Mouse (Mus musculus) thymus, postnatal 10 days (tissue): ENCODE measurements around the gene Cygb.
A peak's percentile ranks its signal among the peaks of the same experiment; 100 is the strongest.
"Not testable (repeated sequence)": the region's sequence is repeated elsewhere in the genome, so short reads cannot be mapped to it uniquely, and the experiment has no call there.

Source experiments
- DNase-seq, 2 experiments: peaks; one replicate each; pipeline ENCODE4 v3.0.0; 2021; ENCODE audit warnings: low spot score in 2 of 2

Cygb gene

DNA sequence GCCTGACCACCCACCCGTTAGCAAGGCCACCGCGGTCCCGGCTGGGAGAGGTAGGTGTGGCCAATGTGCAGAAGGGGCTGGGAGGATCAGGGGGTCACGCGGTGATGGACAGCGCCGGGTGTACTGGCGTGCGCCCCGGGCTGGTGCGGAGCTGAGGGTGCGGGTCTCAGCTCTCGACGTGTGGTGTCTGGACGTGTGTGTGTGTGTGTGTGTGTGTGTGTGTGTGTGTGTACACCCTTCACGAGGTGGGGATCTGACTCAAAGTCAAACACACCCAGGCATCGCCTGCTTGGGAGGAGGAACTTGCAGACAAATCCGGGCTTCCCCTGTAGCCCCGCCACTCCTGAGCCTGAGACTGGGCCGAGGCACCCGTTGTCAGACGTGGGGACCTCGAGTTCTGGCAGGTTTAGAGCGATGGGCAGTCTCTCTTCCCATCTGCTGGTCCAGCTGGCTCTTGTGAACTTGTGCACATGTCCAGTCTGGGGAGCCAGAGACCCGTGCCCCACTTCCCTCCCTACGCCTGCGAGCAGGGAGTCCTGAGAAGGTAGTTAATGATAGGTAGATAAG is at the start of gene Cygb:
TSS of gene Cygb (minus strand) at position 59 of the 567 bp plus-strand sequence.
- no peak for DNase-seq

DNA sequence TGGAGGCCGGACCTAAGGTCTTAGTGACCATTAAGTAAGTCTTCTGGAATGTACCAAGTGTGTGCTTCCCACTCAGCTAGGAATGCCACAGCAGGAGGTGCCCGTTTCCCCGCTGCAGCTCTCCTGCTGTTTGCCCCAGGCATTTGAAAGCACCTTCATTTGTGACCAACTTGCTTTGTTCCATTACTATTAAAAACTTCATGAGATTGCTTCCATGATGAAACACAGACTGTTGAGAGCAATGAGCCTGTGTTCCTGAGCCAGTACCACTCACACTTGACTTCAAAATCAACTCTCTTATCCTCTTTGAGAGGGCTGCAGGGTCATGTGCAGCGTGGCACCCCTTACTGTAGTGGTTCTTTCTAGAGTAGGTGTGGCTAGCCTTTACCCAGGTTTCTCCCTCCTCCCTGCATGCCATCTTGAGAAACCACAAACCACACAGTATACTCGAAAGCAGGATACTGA is 47.3 kb upstream of the Cygb start:
- no peak for DNase-seq

DNA sequence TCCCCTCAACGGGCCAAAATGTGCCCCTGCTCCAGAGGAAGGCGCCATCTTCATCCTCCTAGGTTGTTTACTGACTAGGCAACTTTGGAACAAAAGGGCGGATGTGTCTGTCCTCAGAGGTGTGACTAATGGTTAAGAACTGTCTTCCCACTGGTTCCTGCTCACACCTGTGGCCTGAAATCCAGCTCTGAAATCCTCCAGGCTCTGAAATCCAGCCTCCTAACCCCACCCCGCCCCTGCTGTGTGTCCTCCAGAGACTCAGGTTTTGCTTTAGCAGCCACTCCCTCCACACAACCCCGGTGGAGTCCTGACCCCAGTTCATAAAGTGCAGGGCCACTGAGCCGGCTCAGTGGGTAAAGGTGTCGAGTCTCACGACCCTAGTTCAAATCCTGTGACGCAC is 43.4 kb upstream of the Cygb start:
- DNase-seq: no peak

DNA sequence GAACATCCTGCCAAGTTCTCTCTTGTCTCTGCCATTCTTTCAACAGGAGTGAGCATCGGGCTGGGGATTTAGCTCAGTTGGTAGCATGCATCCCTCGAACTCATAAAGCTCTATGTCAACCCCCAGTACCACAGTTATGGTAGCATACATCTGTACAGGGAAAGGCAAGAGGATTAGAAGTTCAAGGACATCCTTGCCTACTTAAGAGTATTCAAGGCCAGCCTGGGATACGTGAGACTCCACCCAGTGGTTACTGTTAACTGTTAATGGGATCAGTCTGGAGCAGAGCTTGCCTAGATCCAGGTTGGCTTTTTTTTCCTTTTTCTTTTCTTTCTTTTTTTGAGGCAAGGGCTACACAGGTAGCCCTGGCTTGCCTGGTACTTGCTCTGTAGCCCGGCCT is 42.3 kb upstream of the Cygb start:
- DNase-seq: no peak

DNA sequence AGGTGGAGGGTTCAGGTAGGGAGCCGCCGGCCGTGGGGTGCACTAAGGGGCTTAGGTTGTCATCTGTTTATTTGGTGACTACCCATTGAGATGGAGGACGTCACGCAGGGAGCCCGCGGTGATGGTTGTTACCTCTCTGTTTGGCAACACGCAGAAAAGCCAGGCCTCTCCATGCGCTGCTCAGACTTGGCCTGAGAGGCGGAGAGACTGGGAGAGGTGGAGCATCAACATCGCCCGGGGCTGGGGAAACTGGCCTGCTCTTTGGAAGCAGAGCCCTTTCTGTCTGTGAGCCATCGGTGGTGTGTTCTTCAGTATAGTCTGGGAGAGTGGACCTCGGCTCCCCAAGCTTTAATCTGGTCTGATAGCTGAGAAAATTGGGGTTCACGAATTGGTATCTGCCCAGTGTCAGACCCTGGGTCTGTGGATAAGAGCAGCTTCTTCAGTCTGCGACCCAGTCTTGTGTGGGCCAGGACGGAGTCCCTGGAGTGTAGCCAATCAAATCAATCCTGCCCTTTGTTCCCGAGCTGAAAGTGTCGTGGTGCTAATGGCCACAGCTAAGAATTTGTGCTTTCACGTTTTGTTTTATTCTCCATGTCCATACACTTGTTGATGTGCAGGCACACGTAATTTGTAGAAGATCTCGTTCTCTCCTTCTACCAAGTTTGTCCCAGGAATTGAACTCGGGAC is 41.2 kb upstream of the Cygb start:
- no peak for DNase-seq

DNA sequence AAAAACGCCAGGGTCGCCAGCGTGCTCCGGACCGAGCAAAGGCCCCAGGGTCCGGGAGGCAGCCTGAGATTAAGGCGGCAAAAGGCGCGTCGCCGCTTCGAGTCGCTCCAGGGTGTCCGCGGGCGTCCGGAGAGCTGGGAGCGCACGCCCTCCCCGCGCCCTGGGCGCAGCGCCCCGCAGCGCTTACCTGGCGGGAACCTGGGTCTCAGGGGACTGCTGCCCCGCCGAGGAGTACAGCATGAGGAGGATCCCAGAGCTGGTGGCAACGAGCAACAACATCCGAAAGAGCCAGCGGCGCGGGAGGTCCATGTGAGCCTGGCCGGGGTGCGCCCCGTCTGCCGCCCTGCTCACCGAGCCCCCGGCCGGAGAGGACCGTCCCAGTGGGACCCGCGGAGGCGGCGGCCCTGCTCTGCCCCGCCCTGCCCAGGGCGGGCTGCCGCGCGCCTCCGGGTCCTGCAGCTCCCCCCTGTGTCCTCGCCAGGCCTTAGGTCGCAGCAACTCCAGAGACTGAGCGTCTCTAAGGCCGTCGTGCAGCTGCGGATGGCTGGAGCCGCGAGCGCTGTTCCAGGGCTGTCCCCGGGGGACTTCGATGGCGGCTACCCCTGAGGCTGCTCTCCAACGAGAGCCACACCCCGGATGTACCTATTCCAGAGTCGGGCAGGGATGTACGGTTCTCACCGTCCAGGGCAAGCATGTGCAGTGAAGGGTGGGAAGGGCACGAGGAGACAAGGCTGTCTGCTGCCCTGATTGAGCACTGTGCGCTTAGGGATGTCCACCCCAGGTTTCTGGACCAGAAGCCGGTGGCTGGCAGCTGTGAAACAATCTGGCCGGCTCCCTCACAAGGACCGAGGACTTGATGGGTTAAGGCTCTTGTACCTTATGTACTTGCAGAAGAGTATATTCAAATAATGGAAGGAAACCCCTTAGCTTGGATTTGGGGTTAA is 40.4 kb upstream of the Cygb start:
- no peak for DNase-seq

DNA sequence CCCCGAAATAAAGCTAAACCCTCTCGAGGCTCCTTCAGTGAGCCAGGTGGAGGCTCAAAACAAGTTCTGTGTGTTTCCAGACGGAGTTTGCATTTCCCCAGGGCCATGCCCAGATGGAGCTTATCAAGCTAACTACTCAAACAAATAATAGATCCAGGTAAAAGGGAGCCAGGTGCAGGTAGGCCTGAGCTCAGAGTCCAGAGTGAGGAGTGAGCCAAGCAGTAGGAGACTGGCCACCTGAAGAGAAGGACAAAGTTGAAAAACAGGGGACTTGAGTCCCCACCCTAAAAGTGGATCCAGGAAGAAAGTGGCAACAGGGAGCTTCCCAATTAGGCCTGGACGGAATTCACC is 39.8 kb upstream of the Cygb start:
- no peak for DNase-seq

DNA sequence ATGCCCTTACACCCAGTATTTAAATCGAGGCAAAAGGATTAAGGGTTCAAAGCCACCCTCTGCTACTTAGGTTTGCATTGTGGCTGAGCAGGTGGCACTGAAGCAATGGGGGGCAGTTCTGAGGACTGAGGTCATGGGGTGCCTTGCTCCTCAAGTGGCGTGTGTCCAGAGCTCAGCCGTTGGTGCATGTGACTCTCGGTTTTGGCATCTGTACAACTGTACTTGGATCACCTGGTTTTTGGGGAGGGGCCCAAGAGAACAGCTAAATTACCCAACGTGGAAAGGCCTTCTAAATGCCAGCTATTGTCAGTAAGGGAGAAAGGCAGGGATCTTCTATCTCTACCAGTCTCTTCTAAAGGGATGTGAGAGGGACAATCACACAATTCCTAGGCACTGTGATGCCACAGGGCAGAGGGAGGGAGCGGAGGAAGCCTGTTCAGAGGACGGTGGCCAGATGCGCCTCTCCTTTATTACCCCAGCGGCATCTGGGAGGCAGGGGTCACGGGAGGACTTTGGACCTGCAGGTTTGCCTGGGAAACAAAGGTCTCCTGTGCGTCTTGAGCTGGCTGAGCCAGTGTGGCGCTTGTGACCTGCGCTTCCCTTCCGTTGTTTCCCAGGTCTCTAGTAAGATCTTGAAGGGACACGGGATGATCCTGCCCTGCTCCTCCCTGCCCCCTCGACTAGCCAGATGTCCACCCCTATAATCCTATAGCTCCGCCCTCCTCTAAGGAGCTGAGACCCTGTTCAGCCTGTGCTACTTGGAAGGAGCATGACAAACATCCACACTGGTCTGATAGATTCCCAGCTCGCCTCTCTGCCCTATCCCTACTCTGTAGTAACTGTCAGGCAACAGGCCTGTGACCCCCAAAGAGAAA is 36.8 kb upstream of the Cygb start:
- no peak for DNase-seq

DNA sequence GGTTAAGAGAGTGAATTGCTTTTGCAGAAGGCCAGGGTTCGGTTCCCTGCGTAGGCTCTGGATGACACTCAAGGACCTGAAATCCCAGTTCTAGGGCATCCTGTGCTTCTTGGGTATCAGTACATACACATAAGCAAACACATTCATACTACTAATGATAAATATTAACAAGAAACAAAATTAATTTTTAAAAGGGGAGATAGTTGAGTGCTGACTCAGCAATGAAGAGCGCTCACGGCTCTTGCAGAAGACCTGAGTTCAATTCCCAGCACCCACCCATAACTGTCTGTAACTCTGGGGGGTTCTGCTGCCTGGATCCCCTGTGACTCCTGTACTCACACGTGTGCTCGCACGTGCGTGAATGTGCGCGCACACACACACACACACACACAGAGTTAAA is 35.5 kb upstream of the Cygb start:
- no peak for DNase-seq

DNA sequence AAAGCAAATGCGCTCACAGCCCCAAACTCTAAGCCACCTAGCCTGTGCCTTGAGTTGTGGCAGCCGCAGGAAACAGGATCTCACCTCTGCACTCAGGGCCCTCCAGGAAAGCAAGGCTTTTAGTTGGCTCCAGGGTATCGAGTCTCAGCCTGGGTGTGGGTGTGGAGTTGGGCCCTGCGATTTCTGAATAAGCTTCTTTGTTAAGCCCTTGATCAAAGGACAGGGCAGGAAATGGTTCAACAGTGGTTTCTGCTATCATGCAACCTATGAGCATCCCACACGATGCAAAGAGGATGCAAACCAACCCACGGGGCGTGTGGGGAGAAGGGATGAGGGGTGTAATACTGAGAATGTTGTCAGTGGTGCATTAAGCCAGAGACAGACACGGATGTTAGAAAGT is 33.8 kb upstream of the Cygb start:
- peak in 1 of 2 experiments; percentile 14 for DNase-seq

DNA sequence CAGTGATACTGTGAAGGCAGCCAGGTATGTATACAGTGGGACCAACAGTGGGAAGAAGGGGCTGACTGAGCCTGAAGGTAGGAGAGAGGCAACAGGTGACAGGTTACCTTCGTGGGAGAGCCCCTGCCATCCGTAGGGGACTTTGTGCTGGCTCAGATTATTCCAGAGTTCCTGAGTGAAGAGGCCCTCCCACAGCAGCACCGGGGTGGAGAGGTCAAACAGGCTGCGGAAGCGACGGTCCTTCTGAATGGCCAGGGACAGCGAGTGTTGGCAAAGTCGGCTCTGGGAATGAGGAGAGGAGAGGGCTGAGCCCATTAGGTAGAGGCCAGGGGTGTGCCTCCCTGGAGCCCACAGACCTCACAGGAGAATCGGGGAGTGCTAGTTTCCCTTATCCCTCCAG is 31.6 kb upstream of the Cygb start:
- no peak for DNase-seq

DNA sequence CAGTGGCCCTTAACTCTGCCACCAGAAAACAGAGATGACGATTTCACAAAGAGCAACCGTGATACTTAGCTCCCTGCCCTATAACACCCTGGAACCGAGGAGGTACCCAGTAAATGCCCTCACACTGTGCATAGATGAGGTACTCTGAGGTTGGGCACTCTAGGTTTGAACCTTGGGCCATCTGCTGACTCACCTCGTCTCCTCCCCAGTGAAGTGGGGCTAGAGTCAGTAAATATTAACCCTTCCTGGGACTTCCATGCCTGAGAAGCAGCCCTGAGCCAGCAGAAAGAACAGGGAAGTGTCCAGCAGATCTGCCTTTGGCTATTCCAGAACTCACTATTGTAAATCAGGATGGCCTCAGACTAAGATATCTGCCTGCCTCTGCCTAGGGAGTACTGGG is 29.7 kb upstream of the Cygb start:
- DNase-seq: no peak

DNA sequence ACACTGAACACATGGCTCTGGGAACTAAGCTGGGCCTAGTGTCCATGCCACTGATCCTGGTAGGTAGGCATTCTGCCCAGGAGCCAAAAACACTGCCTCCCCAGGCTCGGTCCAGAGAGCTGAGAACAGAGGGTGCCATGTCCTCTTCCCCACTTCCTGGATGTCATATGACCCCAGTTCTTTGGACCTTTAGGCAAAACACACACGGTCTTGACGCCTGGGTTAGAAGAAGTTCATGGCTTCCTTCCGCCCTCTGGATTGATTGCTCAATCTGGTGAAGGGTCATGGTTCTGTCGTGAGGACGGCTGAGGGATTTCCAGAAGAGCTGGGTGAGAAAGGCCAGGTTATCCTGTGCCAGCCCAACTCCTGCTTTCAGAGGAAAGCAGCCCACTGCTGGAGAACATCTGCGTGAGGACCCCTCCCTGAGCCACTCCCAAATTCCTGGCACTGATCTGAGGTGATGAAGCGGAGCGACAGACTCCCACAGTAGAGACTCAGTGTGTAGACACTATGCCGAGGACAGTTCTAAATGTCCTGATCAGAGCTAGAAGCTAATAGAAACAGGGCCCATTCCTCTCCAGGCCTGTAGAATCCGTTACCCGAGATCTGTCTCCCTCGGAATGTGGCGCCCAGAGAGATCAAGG is 28.5 kb upstream of the Cygb start:
- DNase-seq: no peak

DNA sequence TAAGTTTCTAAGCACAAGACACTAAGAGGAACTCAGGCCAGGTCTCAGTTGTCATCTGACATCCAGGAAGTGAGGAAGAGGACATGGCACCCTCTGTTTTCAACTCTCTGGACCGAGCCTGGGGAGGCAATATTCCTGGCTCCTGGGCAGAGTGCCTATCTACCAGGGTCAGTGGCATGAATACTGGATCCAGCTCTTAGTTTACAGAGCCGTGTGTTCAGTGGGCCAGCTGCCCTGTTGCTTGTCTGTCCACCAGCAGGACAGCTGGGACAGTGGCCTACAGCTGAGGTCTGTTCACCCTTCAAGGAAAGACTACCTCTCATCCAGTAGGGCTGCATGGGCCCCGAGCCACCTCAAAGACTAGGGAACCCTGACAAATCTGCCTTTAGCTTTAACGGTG is 27.0 kb upstream of the Cygb start:
- no peak for DNase-seq

DNA sequence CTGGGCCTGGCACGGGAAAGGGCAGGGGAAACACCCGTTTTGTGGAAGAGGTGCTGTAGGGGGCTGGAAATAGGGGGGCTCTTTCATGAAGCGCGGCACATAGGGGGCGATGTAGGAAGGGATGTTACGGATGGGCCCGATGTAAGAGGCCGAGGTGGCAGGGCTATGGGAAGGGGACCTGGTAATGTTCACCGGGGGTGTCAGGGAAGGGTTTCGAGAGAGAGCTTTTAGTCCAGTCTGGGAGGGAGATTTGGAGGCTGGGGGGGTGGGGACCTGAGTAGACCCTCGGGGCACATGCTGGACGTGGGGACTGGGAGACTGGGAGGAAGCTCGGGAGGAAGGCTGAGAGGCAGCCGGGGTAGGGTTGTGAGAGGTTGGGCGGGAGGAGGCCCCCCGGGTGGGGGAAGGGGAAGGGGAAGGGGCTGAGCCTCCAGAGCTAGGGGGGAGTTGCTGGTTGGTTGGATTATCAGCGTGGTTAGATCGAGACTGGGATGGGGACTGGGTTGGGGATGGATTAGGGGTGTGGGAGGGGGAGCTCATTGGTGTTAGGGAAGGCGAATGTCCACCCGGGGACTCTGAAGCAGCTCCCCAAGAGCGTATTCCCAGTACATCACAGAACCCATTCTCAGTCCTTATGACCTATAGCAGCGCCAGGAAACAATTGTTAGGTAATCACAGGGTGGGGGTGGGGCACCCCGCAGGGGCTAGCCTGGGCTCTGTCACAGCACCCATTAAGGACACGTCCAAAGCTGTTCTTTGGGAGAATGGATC is 26.4 kb upstream of the Cygb start:
- no peak for DNase-seq

DNA sequence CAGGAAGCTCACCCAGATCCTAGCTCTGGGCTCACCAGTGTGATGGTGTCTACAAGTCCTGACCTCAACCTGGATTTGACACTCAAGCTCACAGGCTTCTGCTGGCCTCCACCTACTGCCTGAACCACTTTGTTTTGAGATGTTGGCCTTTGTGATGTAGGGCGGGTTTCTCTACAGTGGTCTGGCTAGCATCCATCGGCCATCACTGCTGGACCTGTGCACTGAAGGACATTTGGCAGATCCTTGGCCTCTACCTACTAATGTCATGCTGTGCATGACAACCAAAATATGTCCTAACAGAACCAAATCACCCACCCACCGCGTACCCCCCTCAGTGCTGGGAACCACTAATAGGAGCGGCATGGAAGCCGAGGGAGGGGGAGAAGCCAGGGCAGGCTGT is 25.0 kb upstream of the Cygb start:
- no peak for DNase-seq

DNA sequence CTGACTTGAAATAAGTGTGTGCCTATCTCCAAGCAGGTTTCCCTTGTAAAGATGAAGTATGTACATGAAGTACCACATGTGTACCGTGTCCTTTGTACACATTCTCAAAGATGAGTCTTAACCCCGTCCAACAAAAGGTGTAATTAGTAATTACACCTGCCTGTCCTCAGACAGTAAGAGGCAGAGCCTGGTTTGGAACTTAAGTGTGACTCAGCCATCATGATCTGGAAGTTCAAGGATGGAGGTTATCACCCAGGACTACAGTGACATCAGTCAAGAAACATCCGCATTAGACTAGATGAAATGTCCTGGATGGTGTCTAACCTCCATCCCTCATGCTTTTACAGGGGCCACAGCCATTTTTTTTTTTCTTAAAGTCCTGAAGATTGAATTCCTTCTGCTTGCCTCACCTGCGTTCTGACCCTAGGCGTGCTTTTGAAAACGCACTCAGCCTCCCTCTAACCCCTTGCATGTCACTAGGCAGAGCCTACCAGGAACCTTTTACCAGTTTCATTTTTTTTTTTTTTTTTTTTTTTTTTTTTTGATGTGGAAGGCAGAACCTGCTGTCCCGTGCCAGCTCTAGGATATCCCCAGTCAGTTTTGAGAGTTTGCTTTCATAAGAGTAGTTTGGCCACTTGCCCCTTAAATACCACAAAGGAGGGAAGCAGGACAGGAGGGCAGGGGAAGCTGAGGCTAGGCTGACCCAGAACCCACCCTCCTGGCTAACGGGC is 23.8 kb upstream of the Cygb start:
- DNase-seq: no peak

DNA sequence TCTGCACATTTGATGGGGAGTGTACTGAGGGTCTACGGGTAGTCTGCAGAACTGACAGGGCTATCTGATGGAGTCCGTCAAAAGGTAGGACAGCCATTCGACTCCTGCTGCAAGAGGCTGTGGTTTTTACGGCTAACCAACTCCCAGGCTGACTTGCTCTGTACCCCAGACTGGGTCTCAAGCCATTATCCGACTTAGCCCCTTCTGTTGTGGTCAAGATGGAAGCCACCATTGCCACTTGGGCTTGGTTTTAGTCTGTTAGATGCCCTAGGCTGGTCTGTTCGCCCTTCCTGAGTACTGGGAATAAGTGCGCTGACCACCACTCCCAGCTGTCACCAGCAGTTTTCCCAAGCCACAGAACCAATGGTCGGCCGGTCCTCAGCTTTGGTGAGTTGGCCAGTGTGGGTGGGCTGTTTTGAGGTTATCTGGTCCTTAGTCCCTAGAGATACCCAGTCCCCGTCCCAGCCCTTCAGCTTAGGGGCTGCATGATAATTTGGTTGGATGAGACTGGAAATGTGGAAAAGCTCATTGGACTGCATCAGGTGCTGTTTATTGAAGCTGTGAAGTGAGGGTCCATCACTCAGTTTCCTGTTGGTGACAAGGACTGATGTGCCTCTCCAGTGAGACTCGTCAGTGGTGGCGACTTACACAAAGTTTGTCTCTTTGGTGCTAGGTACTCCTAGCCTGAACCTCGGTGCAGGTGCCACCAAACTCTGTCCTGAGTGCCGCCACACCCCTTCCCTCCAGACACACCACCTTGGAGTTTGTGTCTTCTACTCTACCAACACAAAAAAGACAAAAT is 22.3 kb upstream of the Cygb start:
- DNase-seq: no peak

DNA sequence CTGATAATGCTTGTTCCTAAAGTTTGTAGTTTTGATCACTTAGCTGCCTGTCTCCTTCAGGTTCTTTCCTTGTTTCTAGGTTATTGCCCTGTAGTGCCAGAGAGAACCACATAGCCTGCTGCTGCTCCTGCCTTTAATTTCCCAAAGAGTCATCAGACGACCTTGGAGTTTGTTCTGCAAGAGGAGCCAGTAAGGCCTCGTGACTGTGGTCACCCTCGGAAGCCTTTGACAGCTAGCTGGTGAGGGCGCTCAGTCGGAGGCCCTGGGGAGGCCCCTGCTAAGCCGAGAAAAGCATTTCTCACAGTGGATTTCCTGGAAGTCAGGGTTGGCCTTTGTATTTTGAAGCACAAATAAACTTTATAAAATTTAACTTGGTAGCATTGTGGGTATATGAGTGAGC is 21.3 kb upstream of the Cygb start:
- not testable (repeated sequence) for DNase-seq
